Mouse (Mus musculus) leukemia stem cell, adult 10-12 weeks (primary cell): ENCODE measurements around the gene Vmn1r167. TPM values are rescaled to one million over a fixed set of nuclear protein-coding genes. Genes with fewer than 3 reads are reported as not detected.

ENCODE experiments used
- polyA plus RNA-seq: library from polyadenylated mRNA; stranded (reverse); fragments of >175 nt; gene quantifications from 2 replicates; pipeline ENCODE4 v1.2.3, GENCODE M21; 2012; ENCODE audit warnings: low replicate concordance

Vmn1r167 gene
- not detected in 2 replicates for polyA plus RNA-seq

GRCm38 (mm10) chr7:23507106-23507505 lies at the start of gene Vmn1r167:
TSS of gene Vmn1r167 (minus strand) at chr7:23507206.

GRCm38 (mm10) chr7:23539432-23539831 lies 32.4 kb upstream of the Vmn1r167 start, which contains the start of gene Vmn1r168:
TSS of gene Vmn1r168 (plus strand) at chr7:23539732.

Other genes with a start within 250 kb of the Vmn1r167 start
- not detected in 2 replicates for gene Gm6902, start 228.3 kb downstream of the Vmn1r167 start, polyA plus RNA-seq
- not detected in 2 replicates for gene Nlrp4e, start 206.0 kb downstream of the Vmn1r167 start, polyA plus RNA-seq
- gene Nlrp5, start 121.3 kb downstream of the Vmn1r167 start, polyA plus RNA-seq = not detected in 2 replicates
- not detected in 2 replicates for gene Vmn1r168, start 32.5 kb upstream of the Vmn1r167 start, polyA plus RNA-seq
- not detected in 2 replicates for gene Vmn1r169, start 68.3 kb upstream of the Vmn1r167 start, polyA plus RNA-seq
- not detected in 2 replicates for gene Vmn1r170, start 99.0 kb upstream of the Vmn1r167 start, polyA plus RNA-seq
- gene Vmn1r171, start 123.5 kb upstream of the Vmn1r167 start, polyA plus RNA-seq = not detected in 2 replicates
- gene Vmn1r172, start 151.1 kb upstream of the Vmn1r167 start, polyA plus RNA-seq = not detected in 2 replicates
- not detected in 2 replicates for gene Vmn1r173, start 193.5 kb upstream of the Vmn1r167 start, polyA plus RNA-seq
- not detected in 2 replicates for gene Vmn1r174, start 245.1 kb upstream of the Vmn1r167 start, polyA plus RNA-seq